Mouse (Mus musculus) CD4-positive, CD25-positive, alpha-beta regulatory T cell, adult 2 months (primary cell): ENCODE data around the gene Cfap299.

Experiments used
- DNase-seq: peaks from one replicate; pipeline ENCODE4 v3.0.0-alpha.2; 2012; ENCODE audit warnings: low read depth, low spot score

Cfap299 gene

DNA sequence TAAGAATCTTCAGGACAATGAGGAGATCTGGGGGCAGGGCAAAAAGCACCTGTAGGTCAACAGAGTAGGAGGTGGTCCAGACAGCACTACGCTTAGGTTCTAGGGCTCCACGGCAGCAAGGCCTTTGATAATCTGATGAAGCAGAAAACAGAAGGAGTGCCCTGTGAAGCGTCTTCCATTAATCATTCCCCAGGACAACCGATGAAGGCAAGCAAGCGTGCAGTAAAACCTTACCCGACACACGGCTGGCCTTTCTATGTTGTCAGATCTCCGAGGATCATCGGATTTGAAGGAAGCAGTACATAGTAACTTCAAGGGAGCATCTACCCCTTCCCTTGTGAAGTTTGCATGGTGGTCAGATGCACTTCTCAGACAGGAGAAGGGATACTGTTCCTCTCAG, 478.8 kb downstream of the Cfap299 start:
- no peak for DNase-seq

DNA sequence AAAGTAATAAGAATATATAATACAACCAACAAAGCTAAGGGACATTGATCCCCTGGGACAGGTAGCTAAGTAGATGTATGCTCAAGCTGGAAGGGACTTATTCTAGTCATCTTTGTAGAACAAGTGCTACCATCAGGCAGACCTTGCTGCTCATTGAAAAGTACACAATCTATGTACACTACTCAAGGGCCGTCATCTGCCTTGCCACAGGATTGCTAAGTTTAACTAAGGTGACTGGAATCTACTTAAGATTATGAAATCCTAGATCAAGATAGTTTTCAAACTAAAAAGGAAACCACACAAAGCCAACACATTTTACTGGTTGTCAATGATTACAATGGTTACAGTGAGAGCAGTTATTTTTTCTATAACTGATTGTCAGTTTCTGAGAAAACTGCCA, 483.3 kb downstream of the Cfap299 start:
- DNase-seq: no peak

DNA sequence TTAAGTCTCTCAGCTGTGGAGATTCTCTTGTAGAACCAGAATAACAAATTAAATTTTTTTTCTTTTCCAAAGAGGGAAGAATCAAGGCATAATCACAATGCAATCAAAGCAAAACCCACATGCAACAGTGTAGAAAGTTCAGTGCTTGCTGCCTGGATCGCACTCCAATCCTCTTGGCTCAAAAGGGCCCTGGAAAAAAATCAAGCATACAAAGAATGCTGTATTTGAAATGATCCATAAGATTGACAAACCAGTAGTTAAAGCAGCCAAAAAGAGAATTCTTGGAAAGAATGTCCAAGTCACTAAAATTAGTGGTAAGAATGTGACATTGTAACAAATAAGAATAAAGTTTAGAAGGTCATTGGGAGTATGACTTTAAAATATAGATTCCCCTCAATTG, 486.2 kb downstream of the Cfap299 start:
- no peak for DNase-seq

DNA sequence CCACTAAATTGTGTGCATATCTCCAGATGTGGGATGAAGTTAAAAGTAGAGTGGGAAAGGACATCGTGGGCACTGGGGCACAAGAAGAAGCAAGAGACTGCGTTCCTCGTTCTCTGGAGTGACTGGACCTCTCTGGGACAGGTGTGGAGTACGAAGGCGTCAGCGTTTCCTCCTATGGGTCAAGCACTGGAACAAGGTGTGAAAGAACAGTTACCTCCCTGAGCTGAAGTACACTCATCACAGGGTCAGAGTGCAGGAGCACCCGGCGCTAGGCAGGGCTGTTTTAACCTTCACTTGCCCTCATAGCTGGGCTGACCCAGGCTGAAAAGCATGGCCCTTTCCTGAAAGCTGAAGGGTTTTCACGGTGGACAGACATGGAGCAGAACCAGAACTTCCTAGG, 504.7 kb downstream of the Cfap299 start:
- DNase-seq: no peak

DNA sequence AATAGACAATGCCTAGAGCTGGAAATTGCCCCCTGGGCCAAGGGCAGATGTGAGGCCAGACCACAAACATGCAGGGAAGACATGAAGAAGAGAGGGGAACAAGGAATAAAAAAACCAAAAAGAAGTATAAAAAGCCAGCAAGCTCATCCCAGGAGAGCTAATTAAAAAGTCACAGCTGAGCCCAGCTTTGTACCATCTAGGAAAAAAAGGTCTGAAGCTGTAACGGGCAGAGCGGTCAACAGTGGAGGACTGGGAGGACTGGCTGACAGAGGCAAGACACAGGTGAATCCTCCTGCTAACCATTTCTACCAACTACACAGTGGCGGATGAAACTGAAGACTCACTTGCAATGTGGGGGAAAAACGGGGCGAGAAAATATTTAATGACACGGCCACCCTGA, 505.2 kb downstream of the Cfap299 start:
- no peak for DNase-seq

DNA sequence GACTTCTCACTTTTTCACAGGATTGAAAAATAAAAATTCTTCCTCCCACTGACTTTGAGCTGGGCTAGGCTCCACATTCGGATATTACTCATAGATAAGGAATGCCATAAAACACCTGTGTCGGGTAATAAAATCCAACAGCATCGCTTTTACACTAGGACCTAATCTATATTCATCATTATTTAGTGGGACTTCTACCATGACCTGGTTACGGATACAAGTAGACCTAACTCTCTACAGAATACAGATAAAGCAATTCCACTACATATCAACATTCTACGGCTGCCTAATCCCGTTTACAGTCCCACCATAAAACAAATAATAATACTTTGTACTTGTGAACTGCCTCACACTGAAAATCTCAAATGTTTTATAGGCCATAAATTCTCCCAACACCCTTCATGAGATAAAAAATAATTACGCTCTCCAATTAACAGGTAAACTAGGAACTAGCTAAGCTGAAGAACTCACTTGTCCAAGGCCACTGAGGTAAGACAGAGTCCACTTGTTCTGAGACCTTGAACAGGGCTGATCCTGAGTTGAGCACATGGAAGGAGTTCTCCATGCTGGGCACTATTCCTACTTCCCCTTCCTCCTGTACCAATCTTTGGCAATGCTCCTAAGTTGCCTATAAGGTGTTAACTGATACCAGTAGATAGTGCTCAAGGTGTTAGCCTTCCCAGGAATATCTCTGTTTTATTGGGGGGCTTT, 513.7 kb downstream of the Cfap299 start:
- DNase-seq: no peak

DNA sequence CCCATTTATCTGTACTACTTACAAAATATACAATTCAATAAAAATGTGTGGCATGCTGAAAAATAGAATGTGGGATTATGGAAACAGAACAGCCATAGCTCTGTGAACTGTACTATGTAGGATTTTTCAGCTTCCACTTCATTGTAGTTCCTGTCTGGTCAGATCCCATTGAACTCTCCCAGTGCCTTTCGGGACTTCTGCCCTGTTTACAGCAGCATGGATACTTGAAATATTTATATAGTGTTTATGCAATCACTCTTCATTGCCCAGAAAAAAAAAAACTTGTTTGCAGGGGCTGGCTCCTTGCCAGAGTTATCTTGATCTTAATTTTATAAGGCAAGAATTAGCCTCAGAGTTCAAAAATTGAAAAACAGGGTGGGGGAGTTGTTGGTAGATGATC, 515.6 kb downstream of the Cfap299 start:
- no peak for DNase-seq
